Mouse (Mus musculus) intestine, embryonic 16.5 days (tissue): ENCODE results near the gene Asb5. TPM values are rescaled to one million over a fixed set of nuclear protein-coding genes. Genes with fewer than 3 reads are reported as not detected.

Source experiments
- ATAC-seq: fragments of 200-750 bp; cut with Nextera tagmentation; 2 replicates; pipeline ENCODE4 v1.8.0; 2017; ENCODE audit warnings: moderate TSS enrichment, moderate library complexity
- H3K27ac ChIP-seq: fragments of 300-500 bp; sonication (generic); 2 replicates; pipeline ENCODE4 v1.5.1; 2014; ENCODE audit warnings: mild to moderate bottlenecking, low read length
- H3K27me3 ChIP-seq: fragments of 300-500 bp; sonication (generic); replicated peaks from 2 replicates; pipeline ENCODE4 v1.6.1; 2014; ENCODE audit warnings: low read length, control low read depth, mixed read lengths; ENCODE audit not compliant: control insufficient read depth, insufficient read depth
- H3K36me3 ChIP-seq: fragments of 300-500 bp; sonication (generic); 2 replicates; pipeline ENCODE4 v1.6.1; 2014; ENCODE audit warnings: low read length, control low read depth; ENCODE audit not compliant: control insufficient read depth, insufficient read depth
- H3K4me1 ChIP-seq: fragments of 300-500 bp; sonication (generic); 2 replicates; pipeline ENCODE4 v1.6.1; 2014; ENCODE audit warnings: low read length, control low read depth, mixed read lengths; ENCODE audit not compliant: control insufficient read depth, insufficient read depth
- H3K4me2 ChIP-seq: fragments of 300-500 bp; sonication (generic); 2 replicates; pipeline ENCODE4 v1.6.1; 2014; ENCODE audit warnings: low read depth, low read length, control low read depth
- H3K4me3 ChIP-seq: fragments of 300-500 bp; sonication (generic); 2 replicates; pipeline ENCODE4 v1.5.1; 2014; ENCODE audit warnings: mild to moderate bottlenecking, low read length
- H3K9ac ChIP-seq: fragments of 300-500 bp; sonication (generic); 2 replicates; pipeline ENCODE4 v1.6.1; 2014; ENCODE audit warnings: low read depth, low read length
- H3K9me3 ChIP-seq: fragments of 300-500 bp; sonication (generic); 2 replicates; pipeline ENCODE4 v1.6.1; 2016; ENCODE audit warnings: low read length, control low read depth; ENCODE audit not compliant: control insufficient read depth
- WGBS: fragments of 180-500 bp; shearing (Covaris S2); extraction: QIAGEN DNeasy Blood & Tissue Kit; methylation state at CpG from one replicate; pipeline ENCODE4 v1.1.7; 2014; 5-methylcytosine and 5-hydroxymethylcytosine counted together
- polyA plus RNA-seq: library from polyadenylated mRNA; unstranded; fragments of >200 nt; fragmentation: Nextera tagmentation; extraction: Ambion mirVana; gene quantifications from 2 replicates; pipeline ENCODE4 v1.2.1, GENCODE M21; 2015

Gene Asb5
- 3.0 and 3.6 TPM in 2 replicates for polyA plus RNA-seq

DNA sequence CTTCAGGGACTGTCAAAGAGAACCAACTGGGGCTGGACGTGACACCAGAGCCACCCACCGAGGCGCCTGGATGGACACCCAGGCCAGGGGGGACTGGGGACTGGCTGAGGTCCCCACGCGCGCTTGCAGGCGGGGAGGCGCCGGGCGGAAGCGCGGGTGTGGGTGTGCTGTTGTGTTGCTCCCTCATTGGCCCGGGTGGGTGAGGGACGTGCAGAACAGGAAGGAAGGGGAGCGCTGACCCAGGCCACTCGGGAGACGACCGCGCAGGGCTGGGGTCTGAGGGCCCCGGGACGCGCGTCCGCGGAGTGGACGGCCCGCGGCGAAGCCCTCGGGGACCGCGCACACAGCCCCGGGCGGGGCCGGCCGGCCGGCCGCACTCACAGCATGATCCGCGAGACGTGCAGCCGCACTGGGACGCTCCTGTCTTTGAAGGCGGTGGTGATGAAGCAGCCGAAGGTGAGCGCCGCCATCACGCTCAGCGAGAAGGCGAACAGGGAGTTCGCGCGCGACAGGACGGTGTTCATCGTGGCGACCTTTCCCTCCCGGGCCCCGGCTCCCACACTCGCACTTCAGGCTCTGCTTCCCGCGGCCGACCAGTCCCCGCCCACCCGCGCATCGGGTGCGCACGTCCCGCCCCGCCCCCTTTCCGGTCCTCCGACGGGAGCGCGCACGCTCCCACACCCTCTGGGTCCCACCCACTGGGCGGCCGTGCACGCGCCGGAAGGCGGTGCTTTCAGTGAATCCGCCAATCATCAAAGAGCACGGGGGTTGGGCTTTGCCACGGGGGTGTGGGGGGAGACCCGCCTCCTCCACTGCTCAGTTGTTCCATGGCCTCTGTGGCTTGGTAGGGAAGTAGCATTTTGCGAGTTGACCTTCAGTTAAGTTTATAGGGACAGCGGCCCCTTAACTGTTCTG is at the start of gene Asb5, which contains the start of gene Spcs3:
Gene Asb5, plus strand, starts transcription at position 199 of the 915 bp plus-strand sequence.
Gene Spcs3, minus strand, starts transcription at position 617 of the 915 bp plus-strand sequence.
- ATAC-seq: peak; percentile 98
- 0% methylated on average over 86 of the region's 89 CpGs for WGBS
- H3K4me3 ChIP-seq: peak within 1 kb of the TSS; percentile 93
- H3K4me2 ChIP-seq: peak within 1 kb of the TSS; percentile 57
- H3K27ac ChIP-seq: peak within 1 kb of the TSS; percentile 81
- H3K9ac ChIP-seq: peak within 1 kb of the TSS; percentile 90
- H3K9me3 ChIP-seq: no peaks in the 10 kb centered on the region
- no peaks in the 10 kb centered on the region for H3K27me3 ChIP-seq
- 0 out of 2 replicates have a peak, but pooled peaks cover 8% of the 10 kb centered on the region for H3K36me3 ChIP-seq
- H3K4me1 ChIP-seq: peaks cover 4% of the 10 kb centered on the region; the same call in 1 of the 2 replicates

DNA sequence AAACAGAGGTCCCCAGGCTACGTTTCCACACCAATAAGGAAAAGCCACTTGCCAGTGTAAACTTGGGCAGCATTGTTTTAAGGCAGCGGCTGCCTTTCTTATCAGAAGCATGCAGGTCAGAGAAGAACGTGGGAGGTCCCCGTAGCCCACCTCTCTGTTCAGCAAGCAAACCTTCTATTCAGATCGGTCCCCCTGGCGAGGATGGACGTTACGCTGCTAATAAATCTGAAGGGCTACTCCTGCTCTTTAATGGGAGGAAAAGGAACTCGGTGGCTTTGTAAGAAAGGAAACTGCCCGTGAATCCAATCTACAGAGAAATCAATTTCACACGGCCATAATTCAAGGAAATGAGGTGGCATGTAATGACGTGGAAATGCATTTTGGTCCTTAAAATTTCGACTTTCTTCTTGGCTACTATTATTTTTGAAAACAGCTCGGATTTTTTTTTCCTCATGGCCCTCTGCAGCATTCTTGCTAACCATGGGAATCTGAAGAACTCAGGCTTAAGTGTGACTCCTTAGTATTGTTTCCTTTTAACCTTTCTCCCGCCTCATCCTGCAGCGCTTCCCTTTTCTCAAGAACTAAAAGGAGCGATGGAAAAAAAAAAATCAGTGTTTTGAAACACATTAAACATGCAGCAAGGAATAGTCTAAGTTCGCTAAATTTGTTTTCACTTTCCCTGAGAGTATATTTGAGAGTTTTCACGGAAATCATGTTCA is 42.7 kb upstream of the Asb5 start:
- WGBS: 37% methylated on average over 19 of the region's 19 CpGs
- Histone ChIP-seq H3K4me3 (no peak overlapping the region), H3K27ac (no peak overlapping the region), H3K9me3 (no peaks in the 10 kb centered on the region), H3K9ac (no peak overlapping the region), H3K4me2 (peak overlapping the region; percentile 13; the same call in 1 of the 2 replicates), H3K27me3 (no peaks in the 10 kb centered on the region), H3K4me1 (no peaks in the 10 kb centered on the region), H3K36me3 (no peaks in the 10 kb centered on the region)
- ATAC-seq: no peak

DNA sequence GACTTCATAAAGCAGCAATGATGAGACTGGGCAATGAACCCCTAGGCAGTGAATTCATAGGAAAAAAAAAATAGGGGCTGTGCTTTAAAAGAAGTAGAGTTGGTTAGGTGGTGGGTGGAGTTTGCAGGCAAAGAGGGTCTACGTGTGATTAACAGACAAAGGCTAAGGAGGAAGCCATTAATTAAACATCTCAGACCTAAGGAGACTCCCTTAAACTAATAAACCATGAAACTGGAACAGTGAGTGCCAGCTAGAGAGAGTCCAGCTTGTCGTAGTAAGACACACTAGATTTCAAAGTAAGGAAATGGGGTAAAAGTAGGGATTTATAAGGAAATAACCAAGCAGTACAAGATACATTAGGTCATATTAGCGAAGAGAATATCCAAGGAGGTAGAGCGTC is 40.9 kb upstream of the Asb5 start:
- Histone ChIP-seq H3K36me3 (no peaks in the 10 kb centered on the region), H3K4me2 (no peak overlapping the region), H3K27ac (no peak overlapping the region), H3K4me1 (no peaks in the 10 kb centered on the region), H3K9ac (no peak overlapping the region), H3K4me3 (no peak overlapping the region), H3K9me3 (no peaks in the 10 kb centered on the region), H3K27me3 (no peaks in the 10 kb centered on the region)
- ATAC-seq: no peak
- WGBS: 75% methylated on average over 4 of the region's 4 CpGs

DNA sequence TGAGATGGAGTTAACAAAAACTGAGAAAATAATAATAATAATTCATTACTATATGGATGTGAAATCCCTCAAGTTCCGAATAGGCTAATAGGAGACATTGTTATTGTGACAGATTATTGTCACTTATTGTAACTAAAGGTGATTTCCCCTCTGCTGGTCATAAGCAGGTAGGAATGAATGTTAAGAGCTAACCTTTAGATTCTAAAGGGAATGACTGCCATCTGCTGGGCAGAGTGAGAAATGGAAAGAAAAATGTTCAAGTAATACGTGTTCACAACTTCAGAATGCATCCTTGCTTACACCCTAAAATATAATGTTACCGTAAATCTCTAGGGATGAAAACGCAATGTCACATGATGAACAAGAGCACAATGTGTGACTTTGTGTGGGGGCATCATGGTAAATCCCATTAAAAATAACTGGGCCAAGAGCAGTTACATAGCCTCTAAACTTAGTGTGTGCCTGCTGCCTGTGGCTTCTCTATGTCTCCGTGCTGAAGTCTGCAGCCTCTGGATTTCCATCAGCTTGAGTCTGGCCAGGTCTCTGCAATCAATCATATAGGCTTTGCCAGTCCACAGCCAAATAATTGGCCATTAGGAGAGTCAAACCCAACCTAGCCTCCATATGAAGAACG is 38.2 kb upstream of the Asb5 start:
- no peaks in the 10 kb centered on the region for H3K27me3 ChIP-seq
- no peak overlapping the region for H3K4me3 ChIP-seq
- ATAC-seq: peak; percentile 31; the same call in 1 of the 2 replicates
- H3K4me2 ChIP-seq: no peak overlapping the region
- H3K27ac ChIP-seq: no peak overlapping the region
- WGBS: 17% methylated on average over 6 of the region's 6 CpGs
- no peaks in the 10 kb centered on the region for H3K36me3 ChIP-seq
- H3K4me1 ChIP-seq: no peaks in the 10 kb centered on the region
- no peak overlapping the region for H3K9ac ChIP-seq
- H3K9me3 ChIP-seq: no peaks in the 10 kb centered on the region

DNA sequence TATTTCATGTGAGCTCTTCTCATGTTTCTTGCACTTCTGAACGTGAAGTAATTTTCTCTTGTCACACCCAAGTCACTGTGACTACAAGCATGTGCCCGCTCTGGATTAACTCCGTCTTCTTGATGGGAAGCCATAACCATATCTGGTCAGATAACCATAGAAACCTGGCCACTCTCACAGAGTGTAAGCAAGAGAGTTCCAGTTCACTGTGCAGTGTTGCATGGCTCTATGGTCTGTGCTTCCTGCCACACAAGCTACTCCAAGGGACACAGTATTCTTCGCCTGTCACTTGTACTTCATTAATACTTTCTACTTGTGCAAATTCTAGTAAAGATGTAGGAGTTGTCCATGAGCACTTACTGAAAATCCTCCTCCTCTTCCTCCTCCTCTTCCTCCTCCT is 37.4 kb upstream of the Asb5 start:
- no peak for ATAC-seq
- Histone ChIP-seq H3K9ac (no peak overlapping the region), H3K27me3 (no peaks in the 10 kb centered on the region), H3K4me2 (no peak overlapping the region), H3K36me3 (no peaks in the 10 kb centered on the region), H3K4me3 (no peak overlapping the region), H3K27ac (no peak overlapping the region), H3K9me3 (no peaks in the 10 kb centered on the region), H3K4me1 (no peaks in the 10 kb centered on the region)
- WGBS: 68% methylated on average over 4 of the region's 4 CpGs

DNA sequence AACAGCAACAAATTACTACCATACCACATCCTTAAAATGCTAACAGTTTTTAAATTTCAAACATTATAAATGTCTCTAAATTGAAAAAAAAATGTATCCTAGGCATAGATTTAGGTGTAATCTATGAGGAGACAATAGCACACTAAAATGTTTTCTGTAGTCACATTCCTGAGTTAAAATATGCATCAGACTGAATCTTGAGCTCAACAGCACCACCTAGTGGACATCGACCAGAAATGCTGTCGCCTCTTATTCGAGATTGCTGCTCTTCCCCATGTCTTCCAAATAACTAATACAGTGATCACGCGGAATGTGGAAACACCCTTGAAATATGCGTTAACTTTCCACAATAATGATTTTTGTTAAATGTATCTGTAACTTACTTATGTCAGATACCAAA is 36.3 kb upstream of the Asb5 start:
- H3K36me3 ChIP-seq: no peaks in the 10 kb centered on the region
- no peak for ATAC-seq
- WGBS: 10% methylated on average over 6 of the region's 6 CpGs
- no peak overlapping the region for H3K27ac ChIP-seq
- no peaks in the 10 kb centered on the region for H3K9me3 ChIP-seq
- H3K4me3 ChIP-seq: no peak overlapping the region
- no peak overlapping the region for H3K9ac ChIP-seq
- no peaks in the 10 kb centered on the region for H3K27me3 ChIP-seq
- H3K4me2 ChIP-seq: no peak overlapping the region
- H3K4me1 ChIP-seq: no peaks in the 10 kb centered on the region

DNA sequence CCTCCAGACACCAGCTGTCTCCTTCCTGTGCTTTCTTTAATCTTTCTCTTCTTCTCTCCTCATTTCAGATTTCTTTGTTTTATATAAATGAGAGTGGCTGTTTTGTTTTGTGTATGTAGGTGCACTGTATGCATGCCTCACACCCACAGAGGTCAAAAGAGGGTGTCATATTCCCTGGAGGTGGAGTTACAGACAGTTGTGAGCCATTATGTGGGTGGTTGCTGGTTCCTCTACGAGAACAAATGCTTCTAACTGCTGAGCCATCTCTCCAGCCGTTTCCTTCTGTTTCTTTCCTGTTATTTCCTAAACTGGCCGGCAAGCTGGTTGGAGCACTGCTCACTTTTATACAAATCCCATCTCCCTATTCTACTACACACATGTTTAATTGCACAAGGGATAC is 35.5 kb upstream of the Asb5 start:
- no peak overlapping the region for H3K4me2 ChIP-seq
- no peak overlapping the region for H3K9ac ChIP-seq
- no peaks in the 10 kb centered on the region for H3K4me1 ChIP-seq
- no peak overlapping the region for H3K27ac ChIP-seq
- no peaks in the 10 kb centered on the region for H3K27me3 ChIP-seq
- no peak overlapping the region for H3K4me3 ChIP-seq
- ATAC-seq: no peak
- 52% methylated on average over 3 of the region's 3 CpGs for WGBS
- no peaks in the 10 kb centered on the region for H3K36me3 ChIP-seq
- no peaks in the 10 kb centered on the region for H3K9me3 ChIP-seq

DNA sequence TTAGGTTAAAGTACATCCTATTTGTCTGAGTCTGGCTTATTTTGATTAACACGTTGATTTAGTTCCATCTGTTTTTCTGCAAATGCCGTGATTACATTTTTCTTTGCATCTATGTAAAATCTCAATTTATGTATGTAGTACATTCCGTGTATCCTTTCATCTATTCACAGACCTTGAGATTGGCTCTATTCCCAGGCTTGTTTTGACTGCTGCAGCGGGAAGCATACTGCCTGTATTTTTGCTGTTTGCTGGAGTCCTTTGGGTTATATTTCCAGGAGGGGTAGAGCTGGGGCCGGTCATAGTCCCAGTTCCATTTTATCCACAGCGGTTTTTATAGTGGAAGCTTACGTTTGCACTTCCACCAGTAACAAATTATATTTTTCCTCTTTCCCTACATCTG is 26.3 kb upstream of the Asb5 start:
- WGBS: 54% methylated on average over 7 of the region's 7 CpGs
- no peaks in the 10 kb centered on the region for H3K4me1 ChIP-seq

DNA sequence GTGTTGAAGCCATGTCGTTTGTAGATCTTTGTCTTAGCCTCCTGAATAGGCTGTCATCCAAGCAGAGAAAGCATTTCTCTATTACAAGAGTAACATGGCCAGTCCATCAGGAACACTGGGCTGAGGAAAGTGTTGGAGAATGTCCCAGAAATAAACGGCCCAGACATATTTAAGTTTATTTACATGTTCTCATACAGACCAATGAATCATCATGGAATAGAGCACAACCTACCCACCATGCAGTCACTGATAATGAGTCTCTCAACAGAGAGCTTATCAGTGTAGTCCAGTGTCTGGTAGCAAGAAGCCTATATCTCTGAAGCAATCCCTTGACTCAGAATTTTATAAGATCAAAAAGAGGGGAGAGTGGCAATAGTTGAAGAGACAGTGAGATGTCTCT is 24.3 kb upstream of the Asb5 start:
- Histone ChIP-seq H3K9ac (no peak overlapping the region), H3K27ac (no peak overlapping the region), H3K9me3 (no peaks in the 10 kb centered on the region), H3K4me2 (no peak overlapping the region), H3K27me3 (no peaks in the 10 kb centered on the region), H3K36me3 (no peaks in the 10 kb centered on the region), H3K4me3 (no peak overlapping the region), H3K4me1 (peaks cover 4% of the 10 kb centered on the region; the same call in 1 of the 2 replicates)
- 30% methylated on average over 2 of the region's 2 CpGs for WGBS
- ATAC-seq: no peak

More for the DNA sequence above, 26.3 kb upstream of the Asb5 start:
- no peaks in the 10 kb centered on the region for H3K36me3 ChIP-seq
- H3K27ac ChIP-seq: no peak overlapping the region
- H3K9ac ChIP-seq: no peak overlapping the region
- no peaks in the 10 kb centered on the region for H3K27me3 ChIP-seq
- H3K9me3 ChIP-seq: no peaks in the 10 kb centered on the region
- ATAC-seq: no peak
- no peak overlapping the region for H3K4me2 ChIP-seq
- no peak overlapping the region for H3K4me3 ChIP-seq
